Mouse (Mus musculus) layer of hippocampus, adult 18-20 months (tissue): ENCODE data around the gene Adam17. TPM values are rescaled to one million over a fixed set of nuclear protein-coding genes. Genes with fewer than 3 reads are reported as not detected.

Source experiments
- DNase-seq, 2 experiments: peaks; one replicate each; pipeline ENCODE4 v3.0.0; 2022; ENCODE audit warnings: low spot score in 2 of 2
- total RNA-seq, 2 experiments: library from RNA; stranded (reverse); gene quantifications; 2 replicates each; pipeline ENCODE4 v1.2.3; 2021

Adam17 gene
- total RNA-seq, 2 experiments from 2014 or later, result 13.6 to 14.3 TPM

DNA sequence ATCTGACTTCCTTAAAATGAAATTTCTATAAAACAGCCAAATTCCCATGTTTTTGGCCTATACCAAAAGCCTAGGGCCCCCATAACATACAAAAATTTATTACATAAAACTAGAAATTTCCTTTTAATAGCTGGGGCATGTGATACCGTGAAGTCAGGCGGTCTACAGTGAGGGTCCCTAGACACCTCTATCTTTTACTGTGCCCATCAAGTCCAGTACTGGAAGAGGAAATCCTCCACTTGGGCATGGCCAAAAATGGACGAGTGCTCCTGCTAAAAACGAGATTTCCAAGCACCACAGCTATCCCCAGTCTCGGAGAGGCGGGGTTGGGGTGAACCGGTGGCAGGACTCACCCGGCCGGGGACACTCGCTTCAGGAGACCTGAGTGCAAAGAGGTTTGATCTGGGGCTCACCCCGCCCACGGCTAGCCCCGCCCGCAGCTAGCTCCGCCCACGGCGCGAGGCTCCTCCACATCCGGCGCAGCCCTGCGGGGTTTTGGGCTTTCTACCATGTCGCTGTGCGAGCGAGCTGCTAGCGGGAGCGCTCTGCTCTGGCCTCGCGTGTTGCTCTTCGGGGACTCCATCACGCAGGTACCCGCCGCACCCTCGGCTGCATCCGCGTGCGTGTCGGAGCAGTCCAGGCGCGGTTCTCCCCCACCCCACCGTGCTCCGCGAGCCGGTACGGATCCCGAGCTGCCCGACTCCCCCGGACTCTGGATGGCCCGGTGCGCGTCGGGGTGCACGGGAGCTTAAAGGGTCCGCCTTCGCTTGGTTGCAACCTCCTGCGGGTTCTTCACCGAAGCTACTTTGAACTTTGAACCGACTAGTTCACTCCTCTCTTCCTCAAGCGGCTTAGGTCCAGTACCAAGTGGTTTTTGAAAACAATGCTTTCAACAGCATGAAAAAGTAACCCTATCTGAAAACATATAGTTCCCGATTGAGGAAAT lies 57.2 kb downstream of the Adam17 start, which contains the start of gene Iah1:
Iah1 (plus strand) TSS at position 467 of the 946 bp plus-strand sequence.
- DNase-seq, result peak; percentile 65 to 80

DNA sequence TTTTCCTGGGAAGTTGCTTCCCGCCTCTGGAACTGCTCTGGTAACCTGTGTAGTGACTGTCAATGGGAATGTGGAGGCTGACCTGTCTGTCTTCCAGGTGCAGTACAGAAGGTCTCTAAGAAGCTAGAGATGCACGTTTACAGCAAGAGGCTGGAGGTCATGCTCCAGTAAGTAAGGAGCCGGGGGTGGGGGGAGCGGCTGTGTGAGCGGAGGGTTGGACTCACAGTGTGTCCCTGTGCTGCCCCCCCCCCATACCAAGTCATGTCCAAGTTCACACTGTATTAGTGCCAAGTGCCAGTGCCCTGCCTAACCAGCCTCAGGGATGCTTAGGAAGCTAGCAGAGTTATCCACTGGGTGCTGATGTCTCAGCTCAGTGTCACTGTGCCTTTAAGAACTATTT lies 61.2 kb downstream of the Adam17 start:
- DNase-seq, result no peak

DNA sequence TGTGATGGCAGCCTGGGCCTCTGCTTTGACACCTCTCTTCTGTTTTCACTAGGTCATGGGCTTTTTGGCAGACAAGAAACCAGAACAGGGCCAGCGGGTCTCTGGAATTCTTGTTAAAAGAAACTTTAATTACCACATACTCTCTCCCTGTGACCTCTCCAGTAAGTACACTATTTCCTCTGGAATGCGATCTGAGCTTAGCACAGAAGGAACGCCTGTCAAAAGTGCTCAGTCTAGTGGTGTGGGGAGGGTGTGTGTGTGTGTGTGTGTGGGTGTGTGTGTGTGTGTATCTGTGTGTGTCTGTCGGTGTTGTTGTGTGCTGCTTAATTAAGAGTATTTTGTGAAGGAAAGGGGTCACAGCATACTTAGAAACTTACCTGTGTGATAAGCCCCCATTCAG lies 66.7 kb downstream of the Adam17 start:
- DNase-seq, result no peak

DNA sequence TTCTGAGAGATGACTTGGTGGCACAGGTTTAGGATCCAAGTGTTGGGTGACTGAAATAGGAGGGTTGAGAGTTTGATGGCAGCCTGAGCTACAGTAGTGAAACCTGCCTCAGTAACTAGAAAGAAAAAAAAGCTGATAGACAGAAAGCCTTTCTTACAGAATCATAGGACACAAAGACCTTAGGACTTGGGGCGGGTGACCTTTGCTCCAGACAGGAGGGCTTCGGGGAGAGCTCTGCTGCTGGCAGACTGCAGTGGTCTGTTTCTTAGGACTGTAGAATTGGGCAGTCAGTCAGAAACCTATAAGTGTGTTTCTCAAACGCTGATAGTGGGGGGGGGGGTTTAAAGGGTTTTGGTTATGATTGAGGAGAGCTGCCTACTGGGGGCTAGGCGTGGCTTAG lies 67.7 kb downstream of the Adam17 start:
- no peak for DNase-seq

DNA sequence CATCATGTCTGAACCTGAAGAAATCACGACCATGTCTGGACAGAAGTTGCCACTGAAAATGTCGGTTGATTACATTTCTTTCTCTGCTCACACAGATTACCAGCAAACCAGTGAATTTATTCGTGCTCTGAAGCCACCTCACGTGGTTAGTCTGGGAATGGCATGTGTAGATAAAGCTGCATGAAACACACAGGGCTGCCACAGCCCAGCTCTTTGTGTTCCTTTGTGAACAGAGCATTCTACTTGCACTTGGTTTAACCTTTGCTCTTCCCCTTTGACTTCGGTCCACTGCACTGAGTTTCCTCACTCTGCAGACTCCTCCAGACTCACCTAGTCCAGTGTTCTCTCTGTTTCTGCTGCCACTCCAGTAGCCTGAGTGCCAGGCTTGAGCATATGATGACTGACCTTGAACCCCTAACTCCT lies 71.1 kb downstream of the Adam17 start:
- DNase-seq, result no peak

DNA sequence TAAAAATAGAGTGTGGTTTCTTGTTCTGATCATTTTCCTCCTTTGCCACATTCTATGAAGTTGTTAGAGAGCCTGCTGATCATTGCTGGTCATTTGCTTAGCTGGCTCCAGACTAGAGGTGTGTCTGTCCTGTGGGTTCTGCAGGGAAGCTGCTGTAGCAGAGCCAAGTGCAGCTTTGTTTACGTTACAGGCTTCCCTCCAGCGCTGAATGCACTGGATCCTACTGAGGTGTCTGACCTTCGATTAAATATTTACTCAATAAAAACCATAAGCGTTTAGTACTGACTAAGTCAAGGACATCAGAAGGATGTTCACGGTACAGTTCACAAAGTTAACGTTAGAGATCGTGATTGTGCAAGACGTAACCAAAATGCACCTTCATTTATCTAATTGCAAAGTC lies 71.5 kb downstream of the Adam17 start:
- no peak for DNase-seq

DNA sequence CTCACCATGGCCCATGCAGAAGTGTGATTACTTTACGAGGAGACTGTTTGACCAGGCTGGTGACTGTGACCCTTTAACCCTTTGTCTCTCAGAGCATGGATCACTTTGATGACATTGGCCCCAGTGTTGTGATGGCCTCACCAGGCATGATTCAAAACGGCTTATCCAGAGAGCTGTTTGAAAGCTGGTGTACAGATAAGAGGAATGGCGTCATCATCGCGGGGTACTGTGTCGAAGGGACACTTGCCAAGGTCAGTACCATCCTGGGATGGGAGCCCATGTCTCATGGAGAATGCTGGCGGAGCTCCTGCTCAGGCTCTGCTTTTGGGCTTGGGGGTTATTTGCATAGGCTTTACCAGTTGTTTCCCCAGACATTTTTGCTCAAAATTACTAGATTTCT lies 72.1 kb downstream of the Adam17 start:
- DNase-seq, result no peak

DNA sequence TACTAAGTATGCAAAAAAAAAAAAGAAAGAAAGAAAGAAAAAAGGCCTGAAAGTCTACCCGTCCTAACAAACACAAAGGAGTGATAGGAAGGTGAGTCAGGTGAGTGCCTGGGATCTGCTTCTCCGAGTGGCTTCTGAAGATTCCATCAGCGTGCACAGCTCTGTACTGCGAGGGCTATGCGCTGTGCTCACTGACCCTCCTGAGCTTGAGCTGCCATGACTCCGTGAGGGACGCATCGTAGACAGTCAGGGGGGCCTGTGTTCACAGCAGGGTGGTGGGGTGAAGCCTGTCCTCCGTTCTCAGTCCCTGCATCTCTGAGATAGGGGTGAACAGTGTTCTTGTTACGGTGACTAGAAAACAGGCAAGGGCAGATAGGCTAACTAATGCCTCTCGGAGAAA lies 74.6 kb downstream of the Adam17 start:
- DNase-seq, result no peak

DNA sequence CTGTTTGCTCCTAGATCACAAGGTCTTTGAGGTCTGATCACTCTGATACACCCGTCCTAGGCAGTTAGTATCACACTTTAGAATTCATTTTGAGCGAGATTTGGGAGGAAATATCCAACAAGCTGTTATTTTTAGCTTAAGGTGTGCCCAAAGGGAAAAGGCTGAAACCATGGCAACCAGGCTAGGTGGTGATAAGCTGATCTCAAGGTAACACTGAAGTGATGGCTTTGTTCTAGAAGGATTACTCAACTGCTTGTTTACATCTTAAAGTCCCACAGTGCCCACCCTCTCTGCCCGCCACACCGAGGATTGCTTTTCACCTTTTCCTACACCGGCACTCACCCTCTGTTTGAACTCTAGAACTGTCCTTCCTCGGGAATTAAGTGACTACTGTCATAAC lies 83.8 kb downstream of the Adam17 start:
- DNase-seq, result no peak

DNA sequence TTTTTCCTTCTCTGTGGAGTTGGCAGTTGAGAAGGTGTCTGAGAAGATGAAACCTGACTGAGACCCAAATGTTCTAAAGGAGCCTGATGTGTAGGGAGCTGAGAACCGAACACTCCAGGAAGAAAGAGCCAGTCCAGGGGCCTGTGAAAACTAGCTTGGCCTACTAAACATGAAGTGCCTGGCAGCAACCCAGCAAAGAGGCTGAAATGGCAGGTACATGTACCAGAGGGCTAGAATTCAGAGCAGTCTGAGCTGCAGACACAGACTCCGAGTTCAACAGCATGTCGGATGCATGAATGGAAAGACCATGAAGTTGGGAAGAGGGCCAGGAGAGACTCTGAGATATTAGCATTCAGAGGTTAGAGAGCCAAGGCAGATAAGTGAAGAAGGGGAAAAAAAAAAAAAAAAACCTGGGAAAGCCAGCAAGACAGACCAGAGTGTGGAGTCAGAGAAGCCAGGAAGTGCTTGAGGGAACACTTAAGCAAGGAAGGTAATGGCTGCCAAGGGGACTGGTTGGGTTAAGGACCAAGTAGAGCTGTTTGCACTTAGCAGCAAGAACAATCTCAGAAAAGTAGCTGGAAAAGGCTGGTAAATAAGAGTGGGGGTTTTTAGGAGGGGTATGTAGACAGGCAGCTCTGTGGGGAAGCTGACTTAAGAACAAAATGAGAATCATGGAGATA lies 84.6 kb downstream of the Adam17 start:
- DNase-seq, result no peak

DNA sequence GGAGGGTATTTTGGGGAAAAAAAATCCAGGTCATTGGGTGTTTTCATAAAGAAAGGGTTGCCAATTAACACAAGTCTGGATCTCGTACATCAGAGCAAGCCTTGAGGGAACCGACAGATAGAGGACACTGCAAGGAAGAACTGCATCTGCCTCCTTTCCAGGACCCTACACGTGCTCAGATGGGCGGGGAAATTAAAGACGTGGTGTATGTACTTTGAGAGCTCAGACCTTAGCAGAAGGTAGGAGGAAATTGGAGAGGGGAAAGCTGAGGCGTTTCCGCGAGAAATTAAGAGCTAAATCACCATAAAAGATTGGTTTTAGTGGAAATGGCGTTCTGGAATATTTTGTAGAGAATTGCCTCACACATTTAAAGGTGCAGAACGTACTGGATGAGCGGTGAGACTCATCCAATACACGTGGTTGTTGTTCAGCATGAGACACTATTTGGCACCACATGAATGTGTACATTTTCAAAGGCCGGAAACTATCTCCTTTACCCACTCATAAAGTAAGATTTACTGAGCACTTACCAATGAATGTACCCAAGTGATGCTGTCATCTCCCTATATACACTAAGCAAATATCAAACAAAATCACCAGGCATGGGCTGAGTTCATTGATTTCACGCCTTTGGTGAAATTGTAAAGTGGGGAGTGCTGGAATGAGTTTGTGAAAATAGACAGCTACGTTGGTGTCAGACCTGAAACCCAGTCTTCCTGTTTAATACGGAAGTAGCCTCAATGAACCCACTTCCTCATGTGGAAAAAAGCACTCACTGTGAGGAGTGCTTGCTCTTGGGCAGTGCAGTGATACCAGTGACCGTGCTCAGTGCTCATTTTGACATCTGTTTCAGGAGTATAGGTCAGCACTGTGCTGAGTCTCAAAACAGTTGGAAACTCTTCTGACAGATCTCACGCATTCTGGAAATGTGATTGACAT lies 86.5 kb downstream of the Adam17 start:
- DNase-seq, result peak in 1 of 2 experiments; percentile 25

DNA sequence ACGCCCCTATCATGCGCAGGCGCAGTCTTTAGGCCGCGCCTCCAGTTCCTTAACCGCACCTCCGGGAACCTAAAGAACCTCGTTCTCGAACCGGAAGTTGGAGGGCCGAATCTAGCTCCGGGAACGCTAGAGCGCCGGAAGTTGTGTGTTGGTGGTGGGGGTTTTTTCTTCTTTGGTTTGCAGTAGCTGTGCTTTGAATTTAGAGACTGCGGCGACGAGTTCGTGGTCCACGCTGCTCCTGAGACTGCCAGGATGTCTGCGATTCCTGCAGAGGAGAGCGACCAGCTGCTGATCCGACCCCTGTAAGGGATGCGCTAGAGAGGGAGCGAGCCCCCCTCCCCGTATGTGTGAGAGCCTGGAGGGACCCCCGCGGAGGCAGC lies 87.2 kb downstream of the Adam17 start, which contains the start of gene Itgb1bp1:
Itgb1bp1 (minus strand) TSS at position 42 of the 380 bp plus-strand sequence.
- DNase-seq, result peak; percentile 98 to 99

DNA sequence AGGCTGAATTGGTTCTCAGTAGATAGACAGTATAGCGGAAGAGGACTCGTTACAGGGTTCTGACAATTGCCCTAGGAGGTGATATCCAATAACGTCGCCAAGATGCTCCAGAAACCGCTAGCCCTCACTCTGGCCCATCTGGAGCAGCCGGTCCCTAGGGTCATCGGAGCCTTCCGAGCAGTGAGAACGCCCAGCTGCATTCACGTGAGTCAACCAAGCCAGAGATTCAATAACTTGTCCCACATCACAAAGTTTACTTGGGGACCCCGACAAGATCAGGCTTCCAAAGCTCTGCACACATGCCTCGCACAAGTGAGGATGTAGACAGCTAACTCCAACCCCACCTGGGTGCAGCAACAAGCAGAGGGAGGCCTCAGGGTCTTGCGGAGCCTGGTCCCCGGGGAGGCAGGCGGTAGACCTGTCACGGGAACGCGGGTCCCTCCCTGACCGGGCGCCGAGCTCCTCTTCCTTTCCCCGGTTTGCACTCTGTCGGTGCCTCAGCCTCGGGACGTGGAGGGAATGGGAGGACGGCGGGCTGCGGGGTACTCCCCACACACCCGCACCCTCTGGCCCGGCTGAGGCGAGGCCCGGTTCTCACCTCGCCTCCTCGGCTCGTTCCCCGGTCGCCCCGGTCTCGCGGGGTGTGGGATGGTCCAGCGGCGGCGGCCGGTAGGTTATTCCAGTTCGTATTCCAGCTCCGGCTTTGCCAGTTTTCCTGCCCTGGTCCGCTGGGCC lies 87.8 kb downstream of the Adam17 start:
- DNase-seq, result peak in 1 of 2 experiments; percentile 8

DNA sequence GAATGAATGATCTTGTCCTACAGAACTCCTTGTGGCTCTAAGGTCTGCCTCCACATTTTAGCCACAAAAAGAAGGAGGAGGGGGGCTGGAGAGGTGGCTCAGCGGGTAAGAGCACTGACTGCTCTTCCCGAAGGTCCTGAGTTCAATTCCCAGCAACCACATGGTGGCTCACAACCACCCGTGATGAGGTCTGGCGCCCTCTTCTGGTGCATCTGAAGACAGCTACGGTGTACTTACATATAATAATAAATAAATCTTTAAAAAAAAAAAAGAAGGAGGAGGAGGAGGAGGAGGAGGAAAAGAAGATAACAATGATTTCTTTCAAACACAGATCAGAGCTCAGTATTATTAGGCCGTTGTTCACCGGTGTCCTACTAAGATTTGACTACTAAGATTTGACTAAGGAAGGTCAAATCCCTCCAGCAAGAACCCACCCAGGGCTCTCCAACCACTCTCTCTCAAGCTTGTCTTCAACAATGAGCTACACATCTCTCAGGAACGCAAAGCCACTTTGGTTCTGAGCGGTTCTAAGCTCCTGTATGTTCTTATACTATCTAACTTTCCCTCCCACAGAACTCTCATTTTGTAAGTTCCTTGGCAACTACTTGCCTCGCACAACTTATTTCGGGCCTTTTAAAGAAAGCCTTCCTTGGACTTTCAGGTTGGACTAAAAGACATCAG lies 88.5 kb downstream of the Adam17 start, which contains the start of gene Cpsf3:
Cpsf3 (plus strand) TSS at position 631 of the 681 bp plus-strand sequence.
- no peak for DNase-seq

DNA sequence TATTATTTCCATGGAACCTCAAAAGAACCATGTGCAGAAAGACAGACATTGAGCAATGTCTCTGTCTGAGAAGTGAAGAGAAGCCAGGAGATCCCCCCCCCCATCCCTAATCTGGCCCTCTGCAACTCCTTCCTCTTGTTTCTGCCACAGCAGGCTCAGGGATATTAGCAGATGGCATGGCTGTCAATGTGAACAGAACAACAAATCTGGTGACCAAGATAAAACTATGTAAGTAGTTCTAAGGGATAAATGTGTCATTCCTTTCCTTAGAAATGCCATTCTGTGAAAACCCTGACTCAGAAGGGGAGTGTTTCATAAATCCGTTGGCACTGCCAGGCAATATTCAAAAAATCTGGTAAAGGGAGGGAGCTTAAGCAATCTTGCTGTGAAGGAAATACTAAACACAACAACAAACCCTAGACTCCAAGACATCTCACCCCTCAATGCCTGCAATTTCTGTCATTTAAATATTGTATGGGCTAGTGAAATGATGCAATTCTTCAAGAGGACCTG lies 96.0 kb downstream of the Adam17 start:
- DNase-seq, result peak; percentile 22 to 57

DNA sequence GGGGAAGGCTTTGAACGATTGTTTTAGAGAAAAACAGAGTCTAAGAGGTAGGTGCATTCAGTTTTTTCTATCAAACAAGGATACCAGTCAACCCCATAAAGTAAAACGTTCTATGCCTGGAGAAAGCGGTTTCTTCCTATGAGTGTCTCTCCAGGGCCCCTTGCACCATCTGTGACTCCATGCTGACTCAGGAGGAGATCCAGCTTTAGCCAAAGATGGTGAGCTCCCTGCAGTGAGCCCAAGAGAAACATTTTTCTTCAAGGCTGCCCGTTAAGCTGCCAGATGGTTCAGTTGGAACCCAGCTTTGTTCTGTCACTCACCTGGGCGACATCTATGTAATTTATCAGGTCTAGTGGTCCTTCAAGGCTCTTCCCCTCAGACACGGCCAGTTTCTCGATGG lies 99.0 kb downstream of the Adam17 start:
- DNase-seq, result no peak
